Mouse (Mus musculus) hindbrain, embryonic 12.5 days (tissue): Measurements from ENCODE around the gene Tent4a. TPM values are rescaled to one million over a fixed set of nuclear protein-coding genes. Genes with fewer than 3 reads are reported as not detected.

Source experiments
- ATAC-seq: fragments of 200-750 bp; cut with Nextera tagmentation; 2 replicates; pipeline ENCODE4 v1.8.0; 2017; ENCODE audit warnings: moderate TSS enrichment; ENCODE audit not compliant: low FRiP score
- H3K27ac ChIP-seq: fragments of 300-500 bp; sonication (generic); 2 replicates; pipeline ENCODE4 v1.5.1; 2016; ENCODE audit warnings: mild to moderate bottlenecking
- H3K27me3 ChIP-seq: fragments of 300-500 bp; sonication (generic); 2 replicates; pipeline ENCODE4 v1.6.1; 2016; ENCODE audit warnings: mild to moderate bottlenecking
- H3K36me3 ChIP-seq: fragments of 300-500 bp; sonication (generic); 2 replicates; pipeline ENCODE4 v1.6.1; 2016; ENCODE audit warnings: mild to moderate bottlenecking
- H3K4me1 ChIP-seq: fragments of 300-500 bp; sonication (generic); 2 replicates; pipeline ENCODE4 v1.6.1; 2016
- H3K4me2 ChIP-seq: fragments of 300-500 bp; sonication (generic); replicated peaks from 2 replicates; pipeline ENCODE4 v1.6.1; 2016; ENCODE audit warnings: mild to moderate bottlenecking
- H3K4me3 ChIP-seq: fragments of 300-500 bp; sonication (generic); 2 replicates; pipeline ENCODE4 v1.5.1; 2016; ENCODE audit warnings: mild to moderate bottlenecking
- H3K9ac ChIP-seq: fragments of 300-500 bp; sonication (generic); 2 replicates; pipeline ENCODE4 v1.6.1; 2016; ENCODE audit warnings: mild to moderate bottlenecking, moderate library complexity
- H3K9me3 ChIP-seq: fragments of 300-500 bp; sonication (generic); replicated peaks from 2 replicates; pipeline ENCODE4 v1.6.1; 2016; ENCODE audit warnings: mild to moderate bottlenecking
- WGBS: fragments of 180-500 bp; shearing (Covaris S2); methylation state at CpG from one replicate; pipeline ENCODE4 v1.1.7; 2016; 5-methylcytosine and 5-hydroxymethylcytosine counted together
- polyA plus RNA-seq: library from polyadenylated mRNA; unstranded; fragments of >200 nt; fragmentation: Nextera tagmentation; extraction: Ambion mirVana; gene quantifications from 2 replicates; pipeline ENCODE4 v1.2.1, GENCODE M21; 2016

Tent4a gene
- polyA plus RNA-seq, 1 experiment from 2014 or later: 8.4 TPM

DNA sequence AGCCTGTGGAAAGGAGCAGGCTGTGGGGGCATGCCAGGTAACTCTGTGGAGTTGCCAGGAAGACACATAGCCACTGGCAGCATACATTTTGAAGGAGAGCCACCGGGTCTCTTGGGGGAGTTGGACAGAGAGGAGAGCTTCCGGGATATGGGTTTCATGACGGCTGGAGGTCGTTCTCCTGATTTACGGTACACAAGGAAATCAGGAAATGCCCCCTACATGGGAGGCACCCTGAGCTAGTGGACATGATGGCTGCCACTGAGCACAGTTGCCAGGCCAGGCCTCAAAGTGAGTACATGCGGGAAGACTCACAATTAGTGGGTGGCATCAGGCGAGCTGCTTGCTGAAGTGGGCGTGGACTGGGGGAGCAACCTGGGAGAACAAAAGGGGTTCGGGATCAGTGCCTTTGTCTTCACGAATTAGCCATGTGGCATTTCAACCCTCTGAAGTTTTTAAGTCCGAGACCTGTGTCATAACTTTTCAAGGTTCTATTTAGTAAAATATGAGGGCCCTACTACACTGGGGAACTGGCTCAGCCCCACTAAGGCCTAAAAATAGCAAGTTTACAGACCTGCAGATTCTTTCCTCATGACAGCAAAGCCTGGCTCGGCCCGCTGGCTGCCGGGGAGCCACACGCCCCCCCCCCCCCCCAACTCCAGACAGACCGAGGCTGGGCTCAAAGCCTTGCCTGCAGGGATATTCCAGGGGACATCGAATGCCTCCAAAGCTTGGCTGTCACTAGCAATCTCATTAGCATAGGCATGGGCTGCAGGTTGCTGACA lies 8.3 kb upstream of the Tent4a start:
- Histone ChIP-seq H3K4me1 (peaks cover 41% of the 10 kb centered on the region), H3K27ac (no peak overlapping the region), H3K9me3 (no peaks in the 10 kb centered on the region), H3K27me3 (peaks cover 4% of the 10 kb centered on the region; the same call in 1 of the 2 replicates), H3K4me3 (no peak overlapping the region), H3K4me2 (peak overlapping the region; percentile 34; the same call in 1 of the 2 replicates), H3K36me3 (no peaks in the 10 kb centered on the region), H3K9ac (no peak overlapping the region)
- no peak for ATAC-seq
- WGBS: 44% methylated on average over 16 of the region's 17 CpGs

DNA sequence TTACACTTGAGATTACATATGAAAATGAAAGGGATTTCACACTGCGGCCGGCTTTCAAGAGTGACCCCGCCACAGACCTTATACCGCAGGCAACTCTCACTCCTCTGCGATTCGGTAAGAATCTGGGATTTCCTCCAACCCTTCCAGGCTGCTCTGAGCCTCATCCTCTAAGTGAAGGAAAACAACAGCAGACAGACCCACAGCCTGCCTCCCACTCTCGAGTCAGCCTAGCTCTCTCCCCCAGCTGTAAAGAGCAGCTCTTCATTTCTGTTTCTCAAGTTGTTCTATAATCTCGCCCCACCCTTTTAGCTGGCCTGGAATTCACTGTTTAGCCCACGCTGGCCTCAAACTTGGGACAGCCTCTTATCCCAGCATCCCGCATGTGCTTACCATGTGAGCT lies 7.4 kb upstream of the Tent4a start:
- no peak for ATAC-seq
- H3K9ac ChIP-seq: no peak overlapping the region
- H3K4me2 ChIP-seq: no peak overlapping the region
- H3K36me3 ChIP-seq: no peaks in the 10 kb centered on the region
- WGBS: 81% methylated on average over 10 of the region's 10 CpGs
- no peak overlapping the region for H3K27ac ChIP-seq
- H3K4me3 ChIP-seq: no peak overlapping the region
- H3K4me1 ChIP-seq: peaks cover 41% of the 10 kb centered on the region
- no peaks in the 10 kb centered on the region for H3K9me3 ChIP-seq
- H3K27me3 ChIP-seq: peaks cover 4% of the 10 kb centered on the region; the same call in 1 of the 2 replicates

GRCm38 (mm10) chr13:69541209-69541608 lies 6.8 kb upstream of the Tent4a start:
- H3K9ac ChIP-seq: no peak overlapping the region
- no peak overlapping the region for H3K4me3 ChIP-seq
- no peaks in the 10 kb centered on the region for H3K36me3 ChIP-seq
- ATAC-seq: no peak
- H3K27ac ChIP-seq: no peak overlapping the region
- no peaks in the 10 kb centered on the region for H3K9me3 ChIP-seq
- peaks cover 42% of the 10 kb centered on the region for H3K4me1 ChIP-seq
- peaks cover 4% of the 10 kb centered on the region; the same call in 1 of the 2 replicates for H3K27me3 ChIP-seq
- 85% methylated on average over 6 of the region's 6 CpGs for WGBS
- no peak overlapping the region for H3K4me2 ChIP-seq

DNA sequence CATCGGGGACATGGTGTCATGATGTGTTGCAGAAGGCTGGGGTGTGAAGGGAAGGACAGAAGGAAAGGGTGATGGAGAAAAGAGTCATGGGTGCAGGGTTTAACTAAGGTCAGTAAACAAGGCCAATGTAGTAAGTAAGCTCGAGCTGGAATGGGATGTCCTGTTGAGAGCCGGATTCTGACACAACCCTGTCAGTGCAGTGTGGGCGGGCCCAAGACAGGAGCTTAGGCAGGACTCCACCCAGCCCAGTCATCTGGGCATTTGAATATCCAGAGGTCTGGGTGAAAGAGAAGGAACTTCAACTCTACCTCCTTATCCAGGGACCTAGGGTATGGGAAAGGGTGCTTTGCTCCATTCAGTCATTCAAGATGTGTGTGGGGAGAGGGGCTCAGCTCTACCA lies 3.9 kb upstream of the Tent4a start:
- H3K4me2 ChIP-seq: no peak overlapping the region
- H3K9ac ChIP-seq: no peak overlapping the region
- no peak overlapping the region for H3K4me3 ChIP-seq
- WGBS: 30% methylated on average over 4 of the region's 4 CpGs
- peaks cover 41% of the 10 kb centered on the region for H3K4me1 ChIP-seq
- H3K36me3 ChIP-seq: no peaks in the 10 kb centered on the region
- no peak overlapping the region; the same call in 1 of the 2 replicates for H3K27ac ChIP-seq
- ATAC-seq: no peak
- peaks cover under 1% of the 10 kb centered on the region; the same call in 1 of the 2 replicates for H3K27me3 ChIP-seq
- no peaks in the 10 kb centered on the region for H3K9me3 ChIP-seq

GRCm38 (mm10) chr13:69537366-69537765 lies 2.9 kb upstream of the Tent4a start:
- no peaks in the 10 kb centered on the region for H3K9me3 ChIP-seq

GRCm38 (mm10) chr13:69536021-69536420 lies 1.6 kb upstream of the Tent4a start:
- Histone ChIP-seq H3K9ac (0 out of 2 replicates have a peak overlapping the region, but pooled peaks have one; percentile 18), H3K36me3 (no peaks in the 10 kb centered on the region), H3K27me3 (no peaks in the 10 kb centered on the region), H3K4me3 (no peak overlapping the region), H3K9me3 (no peaks in the 10 kb centered on the region), H3K27ac (no peak overlapping the region), H3K4me2 (peak overlapping the region; percentile 85; the same call in 1 of the 2 replicates), H3K4me1 (peaks cover 51% of the 10 kb centered on the region)
- no peak for ATAC-seq
- WGBS: 86% methylated on average over 4 of the region's 4 CpGs

More at GRCm38 (mm10) chr13:69537366-69537765, 2.9 kb upstream of the Tent4a start:
- Histone ChIP-seq H3K27ac (no peak overlapping the region), H3K4me1 (peaks cover 38% of the 10 kb centered on the region), H3K27me3 (no peaks in the 10 kb centered on the region; the same call in 1 of the 2 replicates), H3K4me2 (no peak overlapping the region), H3K4me3 (no peak overlapping the region), H3K9ac (no peak overlapping the region), H3K36me3 (no peaks in the 10 kb centered on the region)
- ATAC-seq: no peak
- WGBS: 80% methylated on average over 7 of the region's 7 CpGs

GRCm38 (mm10) chr13:69534654-69535551 lies 486 bp upstream of the Tent4a start:
- Histone ChIP-seq H3K9me3 (no peaks in the 10 kb centered on the region), H3K4me1 (peaks cover 56% of the 10 kb centered on the region), H3K4me2 (peak overlapping the region; percentile 85), H3K4me3 (peak overlapping the region; percentile 99), H3K27me3 (no peaks in the 10 kb centered on the region), H3K36me3 (0 out of 2 replicates have a peak, but pooled peaks cover 3% of the 10 kb centered on the region), H3K27ac (peak overlapping the region; percentile 96), H3K9ac (peak overlapping the region; percentile 97)
- under 1% methylated on average over 80 of the region's 86 CpGs for WGBS
- peak; percentile 95 for ATAC-seq

DNA sequence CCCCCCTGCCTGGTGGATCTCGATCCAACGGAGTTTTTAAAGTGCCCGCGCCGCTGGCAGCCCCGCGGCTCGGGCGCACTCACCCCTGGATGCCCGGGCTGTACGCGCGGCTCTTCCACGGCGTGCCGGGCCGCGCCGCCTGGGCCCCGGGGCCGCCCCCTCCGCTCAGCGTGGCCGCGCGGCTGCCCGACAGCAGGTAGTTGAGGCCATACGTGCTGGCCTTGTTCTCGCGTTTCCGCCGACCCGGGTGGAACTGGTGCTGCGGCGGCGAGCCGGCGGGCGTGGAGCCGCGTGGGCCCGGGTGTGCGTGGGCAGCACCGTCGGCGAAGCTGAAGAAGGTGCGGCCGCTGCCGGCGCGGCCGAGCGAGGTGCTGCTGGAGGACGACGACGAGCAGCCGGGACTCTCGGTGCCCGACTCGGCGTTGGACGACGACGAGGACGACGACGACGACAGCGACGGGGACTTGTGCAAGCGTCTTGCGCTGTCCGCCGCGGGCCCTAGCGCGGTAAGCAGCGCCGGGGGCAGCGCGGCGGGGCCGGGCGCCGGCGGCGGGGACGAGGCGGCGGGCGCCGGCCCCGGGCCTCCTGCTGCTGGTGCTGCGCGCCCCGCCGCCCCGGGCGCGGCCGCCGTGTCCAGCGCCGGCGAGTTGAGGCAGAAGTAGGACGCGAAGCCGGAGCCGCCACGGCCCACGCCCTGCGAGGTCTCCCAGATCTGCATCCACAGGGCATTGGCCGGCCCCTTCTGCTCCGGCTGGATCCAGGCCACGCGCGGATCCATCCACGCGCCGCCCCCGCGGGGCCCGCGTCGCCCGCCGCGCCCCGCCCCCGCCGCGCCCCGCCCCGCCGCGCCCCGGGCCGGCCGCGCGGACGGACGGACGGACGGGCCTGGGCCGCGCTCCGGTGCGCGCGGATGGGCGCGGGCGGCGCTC lies 748 bp downstream of the Tent4a start, which contains the start of gene Nsun2:
TSS of gene Nsun2 (plus strand) at position 342 of the 929 bp plus-strand sequence.
- Histone ChIP-seq H3K4me1 (peaks cover 51% of the 10 kb centered on the region), H3K9me3 (no peaks in the 10 kb centered on the region), H3K4me2 (peak within 1 kb of the TSS; percentile 94), H3K9ac (peak within 1 kb of the TSS; percentile 97), H3K27me3 (no peaks in the 10 kb centered on the region), H3K36me3 (0 out of 2 replicates have a peak, but pooled peaks cover 6% of the 10 kb centered on the region), H3K27ac (peak within 1 kb of the TSS; percentile 96), H3K4me3 (peak within 1 kb of the TSS; percentile 99)
- whole genome bisulfite sequencing: under 1% methylated on average over 88 of the region's 155 CpGs
- peak; percentile 7; the same call in 1 of the 2 replicates for ATAC-seq

DNA sequence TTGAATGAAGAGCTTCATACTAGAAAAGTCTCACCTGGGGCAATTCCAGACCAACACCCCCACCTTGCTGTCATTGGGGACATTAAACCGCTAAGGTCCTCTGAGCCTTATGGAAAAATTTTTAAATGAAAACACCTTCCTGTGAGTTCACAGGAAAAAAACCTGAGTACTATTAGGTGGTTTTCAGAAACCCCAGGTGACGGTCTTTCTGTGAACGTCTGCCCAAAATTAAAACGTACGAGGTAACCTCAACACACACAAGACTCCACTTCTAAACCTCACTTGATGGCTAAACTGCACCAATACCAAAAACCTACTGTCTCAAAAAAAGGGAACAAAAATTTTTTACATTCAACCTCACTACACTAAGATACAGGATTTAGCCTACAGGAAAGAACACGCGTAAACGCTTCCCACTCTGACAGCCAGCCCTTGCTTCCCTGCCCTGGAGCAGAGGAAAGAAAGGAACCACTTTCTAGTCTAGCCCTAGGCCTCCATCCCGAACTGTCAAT lies 1.5 kb downstream of the Tent4a start:
- H3K27me3 ChIP-seq: no peaks in the 10 kb centered on the region
- peak overlapping the region; percentile 97 for H3K9ac ChIP-seq
- H3K27ac ChIP-seq: peak overlapping the region; percentile 96; the same call in 1 of the 2 replicates
- ATAC-seq: no peak
- H3K9me3 ChIP-seq: no peaks in the 10 kb centered on the region
- H3K36me3 ChIP-seq: 0 out of 2 replicates have a peak, but pooled peaks cover 6% of the 10 kb centered on the region
- peak overlapping the region; percentile 99 for H3K4me3 ChIP-seq
- H3K4me1 ChIP-seq: peaks cover 52% of the 10 kb centered on the region
- 3% methylated on average over 9 of the region's 9 CpGs for WGBS
- peak overlapping the region; percentile 94 for H3K4me2 ChIP-seq

- H3K27ac ChIP-seq: no peak overlapping the region
- H3K27me3 ChIP-seq: no peaks in the 10 kb centered on the region
- no peak for ATAC-seq
- H3K9ac ChIP-seq: peak overlapping the region; percentile 97
- peak overlapping the region; percentile 99 for H3K4me3 ChIP-seq
- H3K9me3 ChIP-seq: no peaks in the 10 kb centered on the region
- H3K4me2 ChIP-seq: peak overlapping the region; percentile 94
- 22% methylated on average over 14 of the region's 14 CpGs for WGBS
- 0 out of 2 replicates have a peak, but pooled peaks cover 6% of the 10 kb centered on the region for H3K36me3 ChIP-seq
- H3K4me1 ChIP-seq: peaks cover 56% of the 10 kb centered on the region
Observed at GRCm38 (mm10) chr13:69532101-69532892, 2.1 kb downstream of the Tent4a start.
